Mouse (Mus musculus): ENCODE measurements at regions not wholly inside any gene's neighbourhood (a gene's known extent, or its start where the extent isn't known, plus 50 kb on each side); places are given as distances from the start of the nearest gene placed in this dataset.

GRCm38 (mm10) chr6:126588761-126589160 is 53.5 kb upstream of the Kcna5 start:
- no peak for DNase-seq (ENCODE audit: low read depth, low spot score)

- no peak for DNase-seq (ENCODE audit: low read depth, low spot score)
These were observed 52.3 kb upstream of the Kcna5 start for GRCm38 (mm10) chr6:126587476-126587875.

GRCm38 (mm10) chr6:126585813-126586212 is 50.6 kb upstream of the Kcna5 start:
- peak; percentile 66 for DNase-seq (ENCODE audit: low read depth, low spot score)

Measured in brain, embryonic 18.5 days (tissue).